Mouse (Mus musculus) bone marrow, adult 2 months (tissue): ENCODE measurements around the gene Gale. TPM values are rescaled to one million over a fixed set of nuclear protein-coding genes. Genes with fewer than 3 reads are reported as not detected.
A peak's percentile ranks its signal among the peaks of the same experiment; 100 is the strongest.

ENCODE experiments used
- H3K27ac ChIP-seq: fragments of 200-500 bp; 2 replicates; pipeline ENCODE4 v1.5.1; 2012; ENCODE audit warnings: low read depth, mild to moderate bottlenecking, control low read depth, inconsistent platforms, low read length; ENCODE audit not compliant: control insufficient read depth, poor library complexity, insufficient read depth
- H3K4me1 ChIP-seq: fragments of 200-500 bp; 2 replicates; pipeline ENCODE4 v1.6.1; 2011; ENCODE audit warnings: low read length; ENCODE audit not compliant: control insufficient read depth, insufficient read depth
- H3K4me3 ChIP-seq: fragments of 200-500 bp; replicated peaks from 2 replicates; pipeline ENCODE3; 2011; ENCODE audit warnings: mild to moderate bottlenecking, low read depth, low read length, control low read depth; ENCODE audit not compliant: control insufficient read depth
- CTCF ChIP-seq: fragments of 200-500 bp; IDR thresholded peaks from 2 replicates; pipeline ENCODE4 v1.5.1; 2011; ENCODE audit warnings: low read length, control low read depth; ENCODE audit not compliant: control insufficient read depth, insufficient read depth
- POLR2A ChIP-seq: fragments of 200-500 bp; IDR thresholded peaks from 2 replicates; pipeline ENCODE4 v1.6.1; 2011; ENCODE audit warnings: low read depth, mild to moderate bottlenecking, control low read depth, low read length, borderline replicate concordance; ENCODE audit not compliant: control insufficient read depth
- WGBS: fragments of 180-500 bp; shearing (Covaris S2); methylation state at CpG from one replicate; pipeline ENCODE4 v1.1.7; 2018; 5-methylcytosine and 5-hydroxymethylcytosine counted together
- polyA plus RNA-seq: library from polyadenylated mRNA; stranded (reverse); fragments of >200 nt; gene quantifications from 2 replicates; pipeline ENCODE4 v1.2.4, GENCODE M21; 2011; ENCODE audit warnings: low replicate concordance; ENCODE audit not compliant: missing spikeins, insufficient read depth, insufficient read length

Gale gene
- polyA plus RNA-seq, 1 experiment = 11.0 TPM

DNA sequence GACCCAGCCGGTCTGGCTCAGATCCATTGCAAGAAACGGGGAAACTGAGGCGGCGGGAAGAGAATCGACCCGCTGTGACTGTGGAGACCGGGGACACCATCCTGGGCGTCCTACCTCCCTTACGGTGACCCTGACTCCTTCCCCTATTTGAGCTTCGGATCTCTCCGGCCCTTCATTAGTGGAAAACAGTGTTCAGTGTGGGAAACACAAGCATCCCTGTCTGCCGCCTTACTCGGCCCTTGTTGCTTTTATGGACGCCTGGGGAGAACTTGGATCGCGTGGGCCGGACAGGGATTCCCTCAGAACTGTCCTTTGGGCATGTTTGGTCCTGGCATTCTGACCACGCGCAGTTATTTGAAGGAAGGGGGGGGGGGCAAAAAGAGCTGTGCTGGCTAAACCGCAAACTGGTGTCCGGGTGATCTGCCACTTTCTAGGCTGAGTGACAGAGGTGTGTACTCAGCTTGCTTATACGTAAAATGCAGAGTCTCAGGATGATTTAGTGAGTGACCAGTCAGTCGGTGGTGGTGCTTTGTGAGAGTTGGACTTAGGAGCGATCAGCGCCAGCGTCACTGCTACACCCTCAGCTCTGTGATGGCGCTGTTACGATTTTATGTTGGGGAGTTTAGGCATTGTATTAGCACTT, 16.7 kb upstream of the Gale start:
- Histone ChIP-seq H3K4me3 (peak overlapping the region; percentile 98), H3K4me1 (peaks cover 2% of the 10 kb centered on the region; the same call in 1 of the 2 replicates), H3K27ac (peak overlapping the region; percentile 89)
- TF ChIP-seq POLR2A = no peak
- TF ChIP-seq CTCF = no peak
- under 1% methylated on average over 28 of the region's 28 CpGs for WGBS

GRCm38 (mm10) chr4:135948142-135948541, 15.4 kb upstream of the Gale start:
- Histone ChIP-seq H3K4me1 (peaks cover 2% of the 10 kb centered on the region; the same call in 1 of the 2 replicates), H3K4me3 (peak overlapping the region; percentile 23), H3K27ac (peak overlapping the region; percentile 47; the same call in 1 of the 2 replicates)
- TF ChIP-seq CTCF = no peak
- TF ChIP-seq POLR2A = no peak
- whole genome bisulfite sequencing = 59% methylated on average over 8 of the region's 8 CpGs

DNA sequence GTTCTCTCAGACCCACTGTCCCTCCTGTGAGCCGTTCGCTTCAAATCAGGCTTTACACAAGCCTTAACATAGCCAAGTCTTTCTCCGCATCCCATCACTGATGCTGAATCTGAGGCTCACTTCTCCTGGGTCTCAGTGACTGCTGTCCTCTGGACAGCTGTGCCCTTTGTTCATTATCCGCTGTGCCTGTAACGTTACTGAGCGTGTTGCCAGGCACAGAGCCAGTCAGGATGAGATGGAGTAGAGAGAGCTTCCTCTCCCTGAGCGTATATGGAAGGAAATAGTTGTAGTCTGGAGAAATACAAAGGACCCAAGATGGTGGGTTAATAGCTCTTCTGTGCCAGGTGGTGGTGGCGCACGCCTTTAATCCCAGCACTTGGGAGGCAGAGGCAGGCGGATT, 14.1 kb upstream of the Gale start:
- WGBS = 82% methylated on average over 10 of the region's 10 CpGs
- Histone ChIP-seq H3K27ac (no peak overlapping the region), H3K4me1 (peaks cover 2% of the 10 kb centered on the region; the same call in 1 of the 2 replicates), H3K4me3 (no peak overlapping the region)
- TF ChIP-seq CTCF = no peak
- TF ChIP-seq POLR2A = no peak

DNA sequence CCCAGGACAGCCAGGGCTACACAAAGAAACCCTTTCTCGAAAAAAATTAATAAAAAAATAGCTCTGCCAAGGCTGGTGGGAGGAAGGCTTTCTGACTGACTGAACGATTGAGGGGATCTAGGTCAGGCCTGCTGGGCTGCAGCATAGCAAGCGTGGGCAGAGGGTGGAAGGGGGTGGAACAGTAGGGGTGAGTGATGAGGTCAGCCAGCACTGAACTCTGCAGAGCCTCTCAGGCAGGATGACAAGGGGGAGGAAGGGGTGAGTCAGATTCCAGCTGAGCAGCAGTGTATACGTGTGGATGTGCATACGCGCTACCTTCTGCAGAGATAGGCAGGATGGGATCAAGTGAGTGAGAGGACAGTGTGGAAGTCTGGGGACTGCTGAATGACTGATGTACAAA, 13.6 kb upstream of the Gale start:
- 73% methylated on average over 6 of the region's 6 CpGs for WGBS
- TF ChIP-seq POLR2A (no peak), CTCF (no peak)
- Histone ChIP-seq H3K4me3 (no peak overlapping the region), H3K27ac (no peak overlapping the region), H3K4me1 (peaks cover 2% of the 10 kb centered on the region; the same call in 1 of the 2 replicates)

DNA sequence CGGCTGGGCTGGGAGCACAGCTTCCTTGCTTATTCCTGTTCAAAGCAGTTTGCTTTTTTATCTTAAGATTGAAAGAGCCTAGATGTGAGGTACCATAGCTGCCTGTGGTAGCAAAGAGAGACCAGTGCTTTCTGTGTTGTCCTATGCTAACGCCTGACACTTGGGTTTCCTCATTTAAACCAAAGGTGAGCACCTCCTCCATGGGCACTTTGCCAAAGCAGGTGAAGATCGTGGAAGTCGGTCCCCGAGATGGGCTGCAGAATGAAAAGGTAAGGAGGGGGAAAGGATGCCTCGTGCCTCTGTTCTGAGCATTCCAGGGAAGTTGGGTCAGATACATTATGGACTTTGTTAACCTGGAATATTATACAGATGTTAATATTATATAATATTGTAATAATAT, 13.2 kb upstream of the Gale start:
- Histone ChIP-seq H3K4me1 (peaks cover 2% of the 10 kb centered on the region; the same call in 1 of the 2 replicates), H3K27ac (no peak overlapping the region), H3K4me3 (no peak overlapping the region)
- 91% methylated on average over 6 of the region's 6 CpGs for WGBS
- TF ChIP-seq CTCF (no peak), POLR2A (no peak)

- H3K4me1 ChIP-seq = peaks cover 2% of the 10 kb centered on the region; the same call in 1 of the 2 replicates
- TF ChIP-seq CTCF = no peak
- no peak for TF ChIP-seq POLR2A
- 94% methylated on average over 3 of the region's 3 CpGs for WGBS
- no peak overlapping the region for H3K27ac ChIP-seq
- no peak overlapping the region for H3K4me3 ChIP-seq
Measured at GRCm38 (mm10) chr4:135951505-135951904, 12.0 kb upstream of the Gale start.

GRCm38 (mm10) chr4:135953179-135953578, 10.3 kb upstream of the Gale start:
- H3K27ac ChIP-seq = no peak overlapping the region
- no peak overlapping the region for H3K4me3 ChIP-seq
- H3K4me1 ChIP-seq = peaks cover 1% of the 10 kb centered on the region; the same call in 1 of the 2 replicates
- WGBS = 83% methylated on average over 3 of the region's 3 CpGs
- TF ChIP-seq CTCF (no peak), POLR2A (no peak)

DNA sequence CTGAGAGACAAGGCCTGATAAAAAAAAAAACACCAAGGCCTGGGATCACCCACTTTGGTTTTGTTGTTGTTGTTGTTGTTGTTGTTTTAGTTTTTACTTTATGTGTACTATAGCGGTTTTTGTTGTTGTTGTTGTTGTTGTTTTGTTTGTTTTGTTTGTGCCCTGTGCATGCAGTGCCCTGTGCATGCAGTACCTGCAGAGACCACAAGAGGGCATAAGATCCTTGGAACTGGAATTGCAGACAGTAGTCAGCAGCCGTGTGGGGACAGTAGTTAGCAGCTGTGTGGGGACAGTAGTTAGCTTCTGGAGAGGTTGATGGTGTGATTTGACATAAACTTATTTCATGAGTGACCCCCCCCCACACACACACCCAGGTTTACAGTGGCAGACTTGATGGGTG, 9.3 kb upstream of the Gale start:
- TF ChIP-seq CTCF (peak; percentile 91), POLR2A (no peak)
- Histone ChIP-seq H3K27ac (no peak overlapping the region), H3K4me1 (no peaks in the 10 kb centered on the region), H3K4me3 (no peak overlapping the region)
- WGBS = 30% methylated on average over 2 of the region's 2 CpGs
